Mouse (Mus musculus) gastrocnemius, adult 2 months (tissue): ENCODE data around the gene Sytl2. TPM values are rescaled to one million over a fixed set of nuclear protein-coding genes. Genes with fewer than 3 reads are reported as not detected.

Source experiments
- DNase-seq: peaks from one replicate; pipeline ENCODE4 v3.0.0; 2022
- H3K27ac ChIP-seq: fragments of 200-600 bp; 2 replicates; pipeline ENCODE4 v1.8.1; 2022; ENCODE audit warnings: mild to moderate bottlenecking
- H3K4me3 ChIP-seq: fragments of 200-600 bp; 2 replicates; pipeline ENCODE4 v1.8.1; 2022; ENCODE audit warnings: mild to moderate bottlenecking, moderate library complexity
- CTCF ChIP-seq: fragments of 200-600 bp; IDR thresholded peaks from 2 replicates; pipeline ENCODE4 v1.8.1; 2022; ENCODE audit warnings: antibody characterized with exemption, mild to moderate bottlenecking, moderate library complexity
- intact Hi-C: fragments of 180-260 bp; cut with DNase I; formaldehyde crosslinking; loops from one replicate; pipeline ENCODE4 v1.15.1; 2025
- total RNA-seq, 2 experiments: library from RNA; stranded (reverse); gene quantifications; 2 replicates each; pipeline ENCODE4 v1.2.3; 2021

The Sytl2 gene
- total RNA-seq, 2 experiments from 2014 or later, result 3.3 to 3.7 TPM

GRCm38 (mm10) chr7:90280274-90280875, 21.7 kb upstream of the Sytl2 start:
- Histone ChIP-seq H3K27ac (no peak overlapping the region), H3K4me3 (no peak overlapping the region)
- DNase-seq, result peak; percentile 64
- peak; percentile 76 for TF ChIP-seq CTCF
- intact Hi-C loops, result loop anchor here (1.0 to 5.0 kb wide), 2 partner anchors 130 to 227 kb away; no protein-coding TSS in a partner anchor

GRCm38 (mm10) chr7:90280878-90281277, 21.2 kb upstream of the Sytl2 start:
- H3K27ac ChIP-seq, result no peak overlapping the region
- no peak overlapping the region for H3K4me3 ChIP-seq
- no peak for TF ChIP-seq CTCF
- DNase-seq, result no peak
- intact Hi-C loops, result loop anchor here (1.0 to 5.0 kb wide), 2 partner anchors 129 to 226 kb away; no protein-coding TSS in a partner anchor

GRCm38 (mm10) chr7:90281759-90282546, 20.1 kb upstream of the Sytl2 start:
- Histone ChIP-seq H3K27ac (no peak overlapping the region), H3K4me3 (no peak overlapping the region)
- no peak for DNase-seq
- intact Hi-C loops, result loop anchor here (5.0 kb wide), 1 partner anchor 225 kb away; no protein-coding TSS in a partner anchor
- no peak for TF ChIP-seq CTCF

GRCm38 (mm10) chr7:90282786-90283185, 19.3 kb upstream of the Sytl2 start:
- Histone ChIP-seq H3K27ac (no peak overlapping the region), H3K4me3 (no peak overlapping the region)
- no peak for TF ChIP-seq CTCF
- no peak for DNase-seq
- intact Hi-C loops, result loop anchor here (5.0 kb wide), 1 partner anchor 225 kb away; no protein-coding TSS in a partner anchor

GRCm38 (mm10) chr7:90284793-90285192, 17.3 kb upstream of the Sytl2 start:
- intact Hi-C loops, result loop anchor here (5.0 kb wide), 1 partner anchor 223 kb away; no protein-coding TSS in a partner anchor
- Histone ChIP-seq H3K4me3 (no peak overlapping the region), H3K27ac (no peak overlapping the region)
- no peak for TF ChIP-seq CTCF
- no peak for DNase-seq

- Histone ChIP-seq H3K27ac (no peak overlapping the region), H3K4me3 (no peak overlapping the region)
- TF ChIP-seq CTCF, result no peak
- intact Hi-C loops, result no loop called here
- DNase-seq, result no peak
These were observed 10.2 kb upstream of the Sytl2 start for GRCm38 (mm10) chr7:90291885-90292284.

GRCm38 (mm10) chr7:90302647-90303552, 848 bp downstream of the Sytl2 start:
- Histone ChIP-seq H3K27ac (peak overlapping the region; percentile 52), H3K4me3 (peak overlapping the region; percentile 78)
- intact Hi-C loops, result loop anchor here (5.0 kb wide), 1 partner anchor 104 kb away; no protein-coding TSS in a partner anchor
- peak; percentile 24 for DNase-seq
- no peak for TF ChIP-seq CTCF

GRCm38 (mm10) chr7:90306079-90306478, 4.0 kb downstream of the Sytl2 start:
- no peak for TF ChIP-seq CTCF
- no peak overlapping the region for H3K27ac ChIP-seq
- H3K4me3 ChIP-seq, result no peak overlapping the region
- no peak for DNase-seq
- intact Hi-C loops, result no loop called here

GRCm38 (mm10) chr7:90306968-90307367, 4.9 kb downstream of the Sytl2 start:
- Histone ChIP-seq H3K27ac (no peak overlapping the region), H3K4me3 (no peak overlapping the region)
- no peak for TF ChIP-seq CTCF
- DNase-seq, result no peak
- intact Hi-C loops, result no loop called here

- intact Hi-C loops, result no loop called here
- no peak for TF ChIP-seq CTCF
- DNase-seq, result no peak
- Histone ChIP-seq H3K4me3 (no peak overlapping the region), H3K27ac (no peak overlapping the region)
These were observed 6.0 kb downstream of the Sytl2 start for GRCm38 (mm10) chr7:90308003-90308402.

GRCm38 (mm10) chr7:90312151-90312883, 10.3 kb downstream of the Sytl2 start:
- H3K27ac ChIP-seq, result no peak overlapping the region
- H3K4me3 ChIP-seq, result peak overlapping the region; percentile 26
- intact Hi-C loops, result no loop called here
- TF ChIP-seq CTCF, result no peak
- DNase-seq, result peak; percentile 71

- TF ChIP-seq CTCF, result no peak
- Histone ChIP-seq H3K4me3 (no peak overlapping the region), H3K27ac (no peak overlapping the region)
These were observed 11.4 kb downstream of the Sytl2 start for GRCm38 (mm10) chr7:90313421-90313820.

More at GRCm38 (mm10) chr7:90313421-90313820, 11.4 kb downstream of the Sytl2 start:
- DNase-seq, result no peak
- intact Hi-C loops, result no loop called here
